Mouse (Mus musculus) left cerebral cortex, postnatal 14 days (tissue): Measurements from ENCODE around the gene Trim69. TPM values are rescaled to one million over a fixed set of nuclear protein-coding genes. Genes with fewer than 3 reads are reported as not detected.

Source experiments
- DNase-seq, 2 experiments: peaks; one replicate each; pipeline ENCODE4 v3.0.0; 2021 to 2022; ENCODE audit warnings: low spot score in 2 of 2, mixed read lengths in 1 of 2
- intact Hi-C: fragments of 180-260 bp; cut with DNase I; formaldehyde crosslinking; loops from one replicate; pipeline ENCODE4 v1.15.1; 2025
- long read RNA-seq, 2 experiments: library from polyadenylated mRNA; stranded (forward); transcript quantifications; one replicate each; pipeline ENCODE4 v2.0.0; 2021
- total RNA-seq, 2 experiments: library from RNA; stranded (reverse); gene quantifications; 2 replicates each; pipeline ENCODE4 v1.2.3; 2021

Gene Trim69
- total RNA-seq = not detected
- long read RNA-seq, experiment 1 = 0 reads
- long read RNA-seq, experiment 2 = 0 reads

GRCm38 (mm10) chr2:122160680-122161079, at the start of gene Trim69:
TSS of gene Trim69 (plus strand) at chr2:122160700.
- DNase-seq = peak; percentile 67 to 78
- intact Hi-C loops = loop anchor here (5.0 kb wide), 1 partner anchor 88 kb away; no protein-coding TSS in a partner anchor

- intact Hi-C loops = no loop called here
- no peak for DNase-seq
These were observed 43.6 kb upstream of the Trim69 start for GRCm38 (mm10) chr2:122116888-122117287.

GRCm38 (mm10) chr2:122117961-122118958, 42.2 kb upstream of the Trim69 start, which contains the start of gene Spg11:
TSS of gene Spg11 (minus strand) at chr2:122118386.
- intact Hi-C loops = loop anchor here (1.0 kb wide), 1 partner anchor 29 kb away; the partner anchor contains the start of gene B2m
- peak; percentile 98 for DNase-seq

GRCm38 (mm10) chr2:122125680-122126572, 34.6 kb upstream of the Trim69 start:
- DNase-seq = no peak
- intact Hi-C loops = no loop called here

GRCm38 (mm10) chr2:122126765-122127347, 33.6 kb upstream of the Trim69 start:
- DNase-seq = no peak
- intact Hi-C loops = no loop called here

GRCm38 (mm10) chr2:122127635-122128034, 32.9 kb upstream of the Trim69 start:
- intact Hi-C loops = no loop called here

GRCm38 (mm10) chr2:122132078-122132477, 28.4 kb upstream of the Trim69 start:
- intact Hi-C loops = no loop called here
- DNase-seq = no peak

More at GRCm38 (mm10) chr2:122127635-122128034, 32.9 kb upstream of the Trim69 start:
- DNase-seq = no peak

GRCm38 (mm10) chr2:122132618-122133017, 27.9 kb upstream of the Trim69 start:
- intact Hi-C loops = no loop called here
- no peak for DNase-seq

- no peak for DNase-seq
- intact Hi-C loops = no loop called here
These were observed 22.5 kb upstream of the Trim69 start for GRCm38 (mm10) chr2:122137839-122138465.

GRCm38 (mm10) chr2:122140815-122141214, 19.7 kb upstream of the Trim69 start:
- DNase-seq = no peak
- intact Hi-C loops = no loop called here

- intact Hi-C loops = no loop called here
These were observed 19.1 kb upstream of the Trim69 start for GRCm38 (mm10) chr2:122141332-122141967.

GRCm38 (mm10) chr2:122143111-122143510, 17.4 kb upstream of the Trim69 start:
- intact Hi-C loops = no loop called here
- DNase-seq = no peak

More at GRCm38 (mm10) chr2:122141332-122141967, 19.1 kb upstream of the Trim69 start:
- no peak for DNase-seq

GRCm38 (mm10) chr2:122145756-122146155, 14.7 kb upstream of the Trim69 start:
- intact Hi-C loops = no loop called here

GRCm38 (mm10) chr2:122146687-122147086, 13.8 kb upstream of the Trim69 start:
- intact Hi-C loops = loop anchor here (1.0 kb wide), 1 partner anchor 28 kb away; the partner anchor contains the start of gene Spg11
- DNase-seq = no peak

More at GRCm38 (mm10) chr2:122145756-122146155, 14.7 kb upstream of the Trim69 start:
- no peak for DNase-seq

GRCm38 (mm10) chr2:122147508-122148241, 12.8 kb upstream of the Trim69 start, which contains the start of gene B2m:
TSS of gene B2m (plus strand) at chr2:122147686.
- intact Hi-C loops = loop anchor here (1.0 kb wide), 1 partner anchor 29 kb away; the partner anchor contains the start of gene Spg11
- DNase-seq = peak; percentile 95 to 97

GRCm38 (mm10) chr2:122148242-122148917, 12.1 kb upstream of the Trim69 start:
- intact Hi-C loops = no loop called here
- peak; percentile 48 to 57 for DNase-seq

- DNase-seq = no peak
- intact Hi-C loops = no loop called here
These were observed 11.2 kb upstream of the Trim69 start for GRCm38 (mm10) chr2:122149316-122149715.
